Mouse (Mus musculus): Measurements from ENCODE around the gene Ppp1r15b. TPM values are rescaled to one million over a fixed set of nuclear protein-coding genes. Genes with fewer than 3 reads are reported as not detected.

Ppp1r15b gene
- polyA plus RNA-seq, 1 experiment from 2014 or later, result 22.2 TPM

Other genes starting within 250 kb of the Ppp1r15b start
- 30.2 and 30.3 TPM in 2 replicates for gene Mdm4, start 100.6 kb upstream of the Ppp1r15b start, polyA plus RNA-seq (2015; fragmentation: Nextera tagmentation; extraction: Ambion mirVana)
- gene Pik3c2b, start 85.5 kb upstream of the Ppp1r15b start, polyA plus RNA-seq (2015; fragmentation: Nextera tagmentation; extraction: Ambion mirVana), result 10.3 and 11.4 TPM in 2 replicates
- 15.0 TPM in 2 replicates for gene Plekha6, start 33.1 kb downstream of the Ppp1r15b start, polyA plus RNA-seq (2015; fragmentation: Nextera tagmentation; extraction: Ambion mirVana)
- not detected in 2 replicates for gene Golt1a, start 178.7 kb downstream of the Ppp1r15b start, polyA plus RNA-seq (2015; fragmentation: Nextera tagmentation; extraction: Ambion mirVana)
- not detected in 2 replicates for gene Kiss1, start 190.7 kb downstream of the Ppp1r15b start, polyA plus RNA-seq (2015; fragmentation: Nextera tagmentation; extraction: Ambion mirVana)
- gene Ren1, start 219.4 kb downstream of the Ppp1r15b start, polyA plus RNA-seq (2015; fragmentation: Nextera tagmentation; extraction: Ambion mirVana), result 6.6 and 7.8 TPM in 2 replicates
- gene Etnk2, start 232.4 kb downstream of the Ppp1r15b start, polyA plus RNA-seq (2015; fragmentation: Nextera tagmentation; extraction: Ambion mirVana), result 25.7 and 29.5 TPM in 2 replicates

Data from hindbrain, embryonic 16.5 days (tissue).